Mouse (Mus musculus): ENCODE measurements around the gene Dapk2.

DNA sequence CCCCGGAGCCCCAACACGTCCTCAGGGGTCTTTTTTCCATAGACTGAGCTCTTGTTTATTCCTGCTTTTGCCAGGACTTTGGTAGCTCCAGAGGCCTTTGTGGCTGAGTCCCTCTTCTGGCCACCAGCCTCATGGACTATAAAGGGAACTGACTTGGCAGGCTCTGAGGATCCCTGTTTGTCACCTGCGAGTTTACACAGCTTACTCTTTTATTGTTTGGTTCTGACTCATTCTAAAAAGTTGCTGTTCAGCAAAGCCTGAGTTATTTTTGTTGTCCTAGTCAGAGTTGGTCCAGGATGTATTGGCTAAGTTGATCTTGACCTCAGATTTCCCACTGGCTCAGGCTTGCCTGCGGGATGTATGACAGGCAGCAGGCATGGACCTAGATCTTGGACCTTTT, 112.0 kb downstream of the Dapk2 start:
- no peak for TF ChIP-seq POLR2A (IDR thresholded peaks at IDR 0.05; ENCODE audit: low read depth, low read length)
- no peak for TF ChIP-seq CTCF (conservative IDR thresholded peaks at IDR 0.05; ENCODE audit: insufficient read depth, insufficient read length, low read depth, low read length)
